Mouse (Mus musculus) liver, postnatal 0 days (tissue): Measurements from ENCODE around the gene Cdh24.

ENCODE experiments used
- CTCF ChIP-seq: sonication (generic); IDR thresholded peaks from 2 replicates; pipeline ENCODE4 v1.5.1; 2016; ENCODE audit warnings: antibody characterized with exemption, low read depth
- EP300 ChIP-seq: IDR thresholded peaks from 2 replicates; pipeline ENCODE4 v1.6.1; 2016; ENCODE audit warnings: antibody characterized with exemption, low read depth, mild to moderate bottlenecking

DNA sequence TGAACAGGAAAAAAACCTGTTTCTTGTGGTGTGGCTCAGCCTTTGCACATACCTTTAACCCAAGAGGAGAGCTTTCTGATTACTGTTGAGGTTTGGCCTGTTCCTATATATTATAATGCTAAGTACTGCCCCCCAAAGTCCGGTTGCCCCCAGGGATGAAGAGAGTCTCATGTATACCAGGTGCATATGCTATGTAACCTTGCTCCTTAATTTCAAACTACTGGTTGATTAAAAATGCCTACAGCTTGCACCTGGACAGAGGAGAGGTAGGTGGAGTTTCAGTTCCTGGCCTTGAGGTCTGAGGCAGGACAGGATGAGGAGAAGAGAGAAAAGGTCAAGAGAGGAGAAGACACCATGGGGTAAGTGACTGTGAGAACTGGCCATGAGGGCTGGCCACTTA lies 20.0 kb downstream of the Cdh24 start, which contains the start of gene Psmb11:
- no peak for TF ChIP-seq CTCF
- TF ChIP-seq EP300 = no peak
